In genomic region chr3:121309429-121309828, GRCm38 (mm10) we compare ENCODE assay signal across 26 mouse cellular contexts. TPM values are rescaled to one million over a fixed set of nuclear protein-coding genes. Genes with fewer than 3 reads are reported as not detected.
A peak's percentile ranks its signal among the peaks of the same experiment; 100 is the strongest.
DNase-seq lines count a peak whose midpoint lies in the region; ATAC-seq lines count a peak whose summit lies in the region.
"Had no signal": no experiment of that assay in that cellular context is flagged by ENCODE, and none has a peak within 500 bp of the region (broad histone marks: within the 10 kb centered on the region; RNA-seq: fewer than 3 reads in every experiment).

No protein-coding gene starts in this region.

- no peak overlapping the region for H3K9ac ChIP-seq in heart, embryonic 11.5 days (ENCODE audit: low read depth, low read length)
- no peak overlapping the region for H3K9ac ChIP-seq in liver, embryonic 13.5 days
- H3K9ac ChIP-seq in kidney, embryonic 14.5 days (ENCODE audit: low read depth, low read length) = no peak overlapping the region
- H3K9ac ChIP-seq: embryonic facial prominence, embryonic 15.5 days; forebrain, embryonic 12.5 days; forebrain, postnatal 0 days; hindbrain, embryonic 12.5 days; limb, embryonic 15.5 days; lung, embryonic 15.5 days; midbrain, embryonic 12.5 days; neural tube, embryonic 12.5 days had no signal

- ATAC-seq in heart, embryonic 11.5 days (replicated peaks; ENCODE audit: insufficient number of reproducible peaks, low FRiP score, low TSS enrichment) = no peak
- peak; percentile 60 for ATAC-seq in liver, embryonic 13.5 days (ENCODE audit: low read depth)
- ATAC-seq in megakaryocyte-erythroid progenitor cell, adult 5-6 weeks (replicated peaks; ENCODE audit: low FRiP score, low TSS enrichment, poor library complexity, severe bottlenecking) = peak; percentile 58
- ATAC-seq in inflammation-experienced regulatory T-cells, adult 6 months = no peak
- no peak for ATAC-seq in kidney, embryonic 14.5 days (ENCODE audit: low FRiP score, low TSS enrichment)
- ATAC-seq: forebrain, postnatal 0 days had no signal

- no peak overlapping the region for H3K4me3 ChIP-seq in heart, embryonic 10.5 days
- no peak overlapping the region for H3K4me3 ChIP-seq in heart, embryonic 11.5 days (ENCODE audit: low read depth, low read length)
- H3K4me3 ChIP-seq in liver, embryonic 13.5 days (replicated peaks) = no peak overlapping the region
- no peak overlapping the region for H3K4me3 ChIP-seq in kidney, embryonic 14.5 days (ENCODE audit: low read length)
- H3K4me3 ChIP-seq: embryonic facial prominence, embryonic 15.5 days; forebrain, embryonic 12.5 days; hindbrain, embryonic 12.5 days; layer of hippocampus, adult 2 months; limb, embryonic 10.5 days; limb, embryonic 15.5 days; lung, embryonic 15.5 days; midbrain, embryonic 12.5 days; myocyte; neural tube, embryonic 12.5 days had no signal

- no peak overlapping the region for H3K4me2 ChIP-seq in heart, embryonic 11.5 days
- H3K4me2 ChIP-seq in liver, embryonic 13.5 days = no peak overlapping the region
- H3K4me2 ChIP-seq in kidney, embryonic 14.5 days (replicated peaks; ENCODE audit: low read depth, low read length) = no peak overlapping the region
- H3K4me2 ChIP-seq: embryonic facial prominence, embryonic 15.5 days; forebrain, embryonic 12.5 days; hindbrain, embryonic 12.5 days; limb, embryonic 15.5 days; lung, embryonic 15.5 days; midbrain, embryonic 12.5 days; neural tube, embryonic 12.5 days had no signal

- WGBS in heart, embryonic 10.5 days = 85% methylated on average over 4 of the region's 4 CpGs
- WGBS in heart, embryonic 11.5 days (ENCODE audit: insufficient replicate concordance) = 77% methylated on average over 4 of the region's 4 CpGs
- 30% methylated on average over 4 of the region's 4 CpGs for WGBS in liver, embryonic 13.5 days (ENCODE audit: insufficient replicate concordance)
- WGBS in kidney, embryonic 14.5 days = 83% methylated on average over 4 of the region's 4 CpGs

- DNase-seq in heart, embryonic 10.5 days (ENCODE audit: low spot score) = peak; percentile 47
- DNase-seq in c-Kit-positive CD71-positive TER-119-negative erythroid progenitor cells, embryonic 14.5 days (ENCODE audit: low read depth) = peak; percentile 60
- no peak for DNase-seq in liver, embryonic 13.5 days
- DNase-seq: cerebellum, adult 2 months; cerebellum, postnatal 25 days; forebrain, postnatal 0 days; heart, postnatal 36 days; kidney, adult 18-20 months; kidney, postnatal 36 days; layer of hippocampus, postnatal 36 days; thymus, adult 2 months had no signal

- H3K27ac ChIP-seq in heart, embryonic 10.5 days = no peak overlapping the region
- no peak overlapping the region for H3K27ac ChIP-seq in heart, embryonic 11.5 days (ENCODE audit: low read depth, low read length)
- H3K27ac ChIP-seq in liver, embryonic 13.5 days = peak overlapping the region; percentile 59; the same call in 1 of the 2 replicates
- H3K27ac ChIP-seq in kidney, embryonic 14.5 days (ENCODE audit: low read depth, low read length) = no peak overlapping the region
- H3K27ac ChIP-seq: embryonic facial prominence, embryonic 15.5 days; forebrain, embryonic 12.5 days; hindbrain, embryonic 12.5 days; hindbrain, postnatal 0 days; layer of hippocampus, adult 2 months; limb, embryonic 10.5 days; limb, embryonic 15.5 days; lung, embryonic 15.5 days; midbrain, embryonic 12.5 days; neural tube, embryonic 12.5 days had no signal

- peaks cover 10% of the 10 kb centered on the region; the same call in 1 of the 2 replicates for H3K36me3 ChIP-seq in heart, embryonic 10.5 days
- H3K36me3 ChIP-seq in heart, embryonic 11.5 days (ENCODE audit: control insufficient read depth, insufficient read depth, low read length) = no peaks in the 10 kb centered on the region
- peaks cover 7% of the 10 kb centered on the region; the same call in 1 of the 2 replicates for H3K36me3 ChIP-seq in liver, embryonic 13.5 days
- H3K36me3 ChIP-seq in kidney, embryonic 14.5 days (ENCODE audit: control insufficient read depth, insufficient read depth, low read length) = no peaks in the 10 kb centered on the region
- H3K36me3 ChIP-seq: forebrain, embryonic 12.5 days; hindbrain, embryonic 12.5 days; lung, embryonic 15.5 days; neural tube, embryonic 12.5 days had no signal

- peaks cover 11% of the 10 kb centered on the region; the same call in 1 of the 2 replicates for H3K4me1 ChIP-seq in heart, embryonic 10.5 days
- no peaks in the 10 kb centered on the region for H3K4me1 ChIP-seq in heart, embryonic 11.5 days (ENCODE audit: control insufficient read depth, insufficient read depth, low read length)
- peaks cover 13% of the 10 kb centered on the region for H3K4me1 ChIP-seq in liver, embryonic 13.5 days (replicated peaks)
- H3K4me1 ChIP-seq in kidney, embryonic 14.5 days (ENCODE audit: control insufficient read depth, insufficient read depth, low read length) = 0 out of 2 replicates have a peak, but pooled peaks cover 6% of the 10 kb centered on the region
- H3K4me1 ChIP-seq: embryonic facial prominence, embryonic 15.5 days; limb, embryonic 15.5 days; lung, embryonic 15.5 days; neural tube, embryonic 12.5 days had no signal

- H3K27me3 ChIP-seq in heart, embryonic 10.5 days (ENCODE audit: insufficient read depth, poor library complexity, severe bottlenecking) = no peaks in the 10 kb centered on the region
- H3K27me3 ChIP-seq in heart, embryonic 11.5 days (ENCODE audit: control insufficient read depth, insufficient read depth, low read length) = no peaks in the 10 kb centered on the region
- no peaks in the 10 kb centered on the region for H3K27me3 ChIP-seq in liver, embryonic 13.5 days
- no peaks in the 10 kb centered on the region for H3K27me3 ChIP-seq in kidney, embryonic 14.5 days (ENCODE audit: control insufficient read depth, insufficient read depth, low read length)
- H3K27me3 ChIP-seq: embryonic facial prominence, embryonic 15.5 days; forebrain, embryonic 12.5 days; hindbrain, embryonic 12.5 days; limb, embryonic 15.5 days; lung, embryonic 15.5 days; midbrain, embryonic 12.5 days; neural tube, embryonic 12.5 days had no signal

- H3K9me3 ChIP-seq in heart, embryonic 10.5 days = no peaks in the 10 kb centered on the region
- H3K9me3 ChIP-seq in heart, embryonic 11.5 days (replicated peaks; ENCODE audit: control insufficient read depth, low read length) = no peaks in the 10 kb centered on the region
- no peaks in the 10 kb centered on the region for H3K9me3 ChIP-seq in liver, embryonic 13.5 days (replicated peaks)
- H3K9me3 ChIP-seq in kidney, embryonic 14.5 days (ENCODE audit: control insufficient read depth, low read length) = no peaks in the 10 kb centered on the region
- H3K9me3 ChIP-seq: embryonic facial prominence, embryonic 15.5 days; forebrain, embryonic 12.5 days; hindbrain, embryonic 12.5 days; limb, embryonic 10.5 days; limb, embryonic 15.5 days; lung, embryonic 15.5 days; midbrain, embryonic 12.5 days; neural tube, embryonic 12.5 days had no signal

RNA-seq across cellular contexts. Expression of gene Alg14, which starts 17.9 kb away (rescaled TPM):
- 40.1 and 44.5 TPM in 2 replicates for polyA plus RNA-seq in heart, embryonic 10.5 days (2016; fragmentation: Nextera tagmentation; extraction: Ambion mirVana)
- 38.2 and 42.2 TPM in 2 replicates for polyA plus RNA-seq in heart, embryonic 11.5 days (2014; fragmentation: Nextera tagmentation; extraction: Ambion mirVana)
- 17.7 and 20.0 TPM in 2 replicates for polyA plus RNA-seq in liver, embryonic 13.5 days (2015; fragmentation: Nextera tagmentation; extraction: Ambion mirVana)
- total RNA-seq in megakaryocyte-erythroid progenitor cell, adult 5-6 weeks (2014; fragmentation: Nextera tagmentation) = 14.1 and 23.4 TPM in 2 replicates
- 8.4 and 18.8 TPM in 2 replicates for total RNA-seq in megakaryocyte-erythroid progenitor cell, adult 5-6 weeks (2017)
- 10 to 100 TPM; 18.1 to 24.6 (median 21.3) TPM for polyA plus RNA-seq in inflammation-experienced regulatory T-cells, adult 6 months (2017; shearing (Covaris generic))
- polyA plus RNA-seq in kidney, embryonic 14.5 days (2014; fragmentation: Nextera tagmentation; extraction: Ambion mirVana) = 41.3 and 43.8 TPM in 2 replicates

RNA-seq across cellular contexts. Expression of gene Tmem56, which starts 26.5 kb away (rescaled TPM):
- 3.0 and 3.5 TPM in 2 replicates for polyA plus RNA-seq in heart, embryonic 10.5 days (2016; fragmentation: Nextera tagmentation; extraction: Ambion mirVana)
- polyA plus RNA-seq in heart, embryonic 11.5 days (2014; fragmentation: Nextera tagmentation; extraction: Ambion mirVana) = 1.8 and 2.5 TPM in 2 replicates
- 18.3 and 23.3 TPM in 2 replicates for polyA plus RNA-seq in liver, embryonic 13.5 days (2015; fragmentation: Nextera tagmentation; extraction: Ambion mirVana)
- 47.9 and 54.0 TPM in 2 replicates for total RNA-seq in megakaryocyte-erythroid progenitor cell, adult 5-6 weeks (2014; fragmentation: Nextera tagmentation)
- total RNA-seq in megakaryocyte-erythroid progenitor cell, adult 5-6 weeks (2017) = 22.1 and 29.1 TPM in 2 replicates
- not detected for polyA plus RNA-seq in inflammation-experienced regulatory T-cells, adult 6 months (2017; shearing (Covaris generic))
- polyA plus RNA-seq in kidney, embryonic 14.5 days (2014; fragmentation: Nextera tagmentation; extraction: Ambion mirVana) = 1.3 and 2.6 TPM in 2 replicates

Comparison
In these comparisons a context has a peak if more than half of its experiments do, and no peak if none do; other contexts are left out.
1. ATAC-seq: peak in liver, embryonic 13.5 days (single experiment) and megakaryocyte-erythroid progenitor cell, adult 5-6 weeks (single experiment); none in heart, embryonic 11.5 days (single experiment), inflammation-experienced regulatory T-cells, adult 6 months (single experiment) and kidney, embryonic 14.5 days (single experiment).